Mouse (Mus musculus): ENCODE measurements at regions not wholly inside any gene's neighbourhood (a gene's known extent, or its start where the extent isn't known, plus 50 kb on each side); places are given as distances from the start of the nearest gene placed in this dataset.

DNA sequence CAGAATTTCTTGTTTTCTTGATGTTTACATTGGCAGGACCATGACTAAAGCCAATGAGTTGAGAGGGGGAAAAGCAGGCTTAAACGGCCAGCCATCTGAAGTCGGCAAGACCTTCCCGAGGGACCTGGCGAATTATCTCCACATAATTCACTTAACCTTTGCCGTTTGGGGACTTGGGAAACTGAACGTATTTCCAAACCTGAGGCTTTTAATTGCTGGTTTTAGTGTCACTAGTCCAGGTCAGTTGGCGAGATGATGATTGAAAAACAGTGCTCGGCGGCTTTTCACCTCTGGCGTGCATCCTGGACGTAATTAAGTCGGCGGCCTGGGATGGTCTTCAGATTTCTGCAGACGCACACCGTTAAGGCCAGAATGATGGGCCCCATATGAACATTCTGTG is 66.9 kb upstream of the Atp5g3 start:
- no peak for DNase-seq

DNA sequence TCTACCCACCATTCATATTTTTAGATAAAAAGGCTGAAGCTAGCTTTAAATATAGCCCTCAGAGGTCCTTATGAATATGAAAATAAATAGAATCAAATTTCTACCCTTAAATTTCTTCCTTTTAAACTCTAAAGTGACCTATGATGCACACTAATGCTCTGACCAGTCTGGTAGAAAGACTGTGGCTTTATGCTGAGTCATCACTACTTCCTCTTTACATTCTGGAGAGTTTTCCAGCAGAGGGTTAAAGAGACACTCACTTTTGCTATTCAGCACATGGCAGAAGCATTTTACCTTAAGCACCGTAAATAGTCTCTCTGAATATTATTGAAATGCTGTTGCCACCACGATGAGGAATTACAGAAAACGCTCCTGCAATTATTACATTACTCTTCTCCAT is 62.6 kb upstream of the Atp5g3 start:
- DNase-seq = no peak

DNA sequence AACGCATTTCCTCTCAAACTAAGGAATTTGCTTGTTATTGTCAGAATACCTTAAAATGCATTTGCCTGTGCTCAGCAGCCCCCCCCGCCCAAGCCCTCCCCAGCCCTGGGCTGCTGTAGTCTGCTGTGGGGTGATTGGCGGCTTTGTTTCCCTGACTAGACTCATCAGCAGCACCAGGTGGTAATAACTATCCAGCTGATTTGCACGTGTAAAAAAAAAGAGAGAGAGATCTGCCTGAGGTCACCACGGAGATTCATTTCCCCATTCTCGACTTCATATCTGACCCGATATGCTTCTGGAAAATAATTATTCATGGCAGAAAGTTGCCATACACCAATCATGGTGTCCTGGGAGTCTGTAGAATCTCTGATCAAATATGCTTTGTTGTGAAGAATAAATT is 56.5 kb upstream of the Atp5g3 start:
- DNase-seq = no peak

DNA sequence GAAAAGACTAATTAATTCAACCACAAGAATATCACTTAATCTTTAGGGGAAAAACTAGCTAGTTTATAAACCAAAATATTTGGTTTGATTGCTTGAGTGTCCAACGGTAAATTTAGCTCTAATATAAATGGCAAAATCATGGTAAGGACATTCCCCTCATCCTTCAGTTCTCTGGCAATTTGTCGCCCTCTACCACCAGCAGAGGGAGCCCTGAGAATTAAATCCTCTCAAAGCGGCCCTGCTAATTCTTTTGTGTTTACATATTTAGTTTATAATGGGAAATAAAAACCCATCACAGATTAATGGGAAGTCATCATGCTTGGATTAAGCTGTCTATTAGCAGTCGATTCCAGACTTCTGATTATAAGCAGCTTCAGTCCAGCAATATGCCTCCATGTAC is 54.5 kb upstream of the Atp5g3 start:
- DNase-seq = peak; percentile 35

Measured in kidney, postnatal 14 days (tissue).